Mouse (Mus musculus): Measurements from ENCODE around the gene Tmem150c. TPM values are rescaled to one million over a fixed set of nuclear protein-coding genes. Genes with fewer than 3 reads are reported as not detected.
A peak's percentile ranks its signal among the peaks of the same experiment; 100 is the strongest.

Tmem150c gene
- polyA plus RNA-seq, 1 experiment from 2014 or later: 18.4 TPM

DNA sequence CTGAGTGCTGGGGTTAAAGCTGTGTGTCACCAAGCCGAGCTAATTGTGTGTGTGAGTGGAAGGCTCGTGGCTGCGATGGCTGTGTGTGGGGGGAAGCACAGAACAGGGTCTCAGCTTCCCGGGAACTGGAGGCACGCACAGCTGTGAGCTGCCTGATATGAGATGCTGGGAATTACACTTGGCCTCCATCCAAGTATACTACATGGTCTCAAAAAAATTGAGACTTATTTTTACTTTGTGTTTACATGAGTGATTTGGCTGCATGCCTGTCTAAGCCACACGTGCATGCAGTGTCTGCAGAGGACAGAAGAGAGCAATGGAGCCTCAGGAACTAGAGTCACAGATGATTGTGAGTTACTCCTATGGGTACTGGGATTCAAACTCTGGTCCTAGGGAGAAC lies 129.5 kb downstream of the Tmem150c start:
- no peaks in the 10 kb centered on the region for H3K27me3 ChIP-seq
- no peaks in the 10 kb centered on the region for H3K9me3 ChIP-seq (replicated peaks)
- H3K27ac ChIP-seq: peak overlapping the region; percentile 42; the same call in 1 of the 2 replicates
- H3K4me2 ChIP-seq: no peak overlapping the region
- H3K9ac ChIP-seq: no peak overlapping the region
- WGBS: 15% methylated on average over 6 of the region's 6 CpGs
- H3K4me3 ChIP-seq (replicated peaks): no peak overlapping the region
- peak; percentile 76 for ATAC-seq (replicated peaks; ENCODE audit: low FRiP score)
- H3K4me1 ChIP-seq: 0 out of 2 replicates have a peak, but pooled peaks cover 10% of the 10 kb centered on the region
- peaks cover 36% of the 10 kb centered on the region for H3K36me3 ChIP-seq

Other genes with a start within 250 kb of the Tmem150c start
- gene Hnrnpd, start 180.9 kb downstream of the Tmem150c start, polyA plus RNA-seq (2015; fragmentation: Nextera tagmentation; extraction: Ambion mirVana): 207 and 231 TPM in 2 replicates
- 1.9 and 2.6 TPM in 2 replicates for gene 4930524J08Rik, start 180.7 kb downstream of the Tmem150c start, polyA plus RNA-seq (2015; fragmentation: Nextera tagmentation; extraction: Ambion mirVana)
- 168 and 169 TPM in 2 replicates for gene Hnrnpdl, start 120.1 kb downstream of the Tmem150c start, polyA plus RNA-seq (2015; fragmentation: Nextera tagmentation; extraction: Ambion mirVana)
- gene Enoph1, start 119.8 kb downstream of the Tmem150c start, polyA plus RNA-seq (2015; fragmentation: Nextera tagmentation; extraction: Ambion mirVana): 48.1 and 48.7 TPM in 2 replicates

All from kidney, embryonic 15.5 days (tissue).